ENCODE assay signal across 8 mouse cellular contexts in genomic region chrX:169037401-169037800, GRCm38 (mm10).
DNase-seq lines count a peak whose midpoint lies in the region; ATAC-seq and TF ChIP-seq lines count a peak whose summit lies in the region.
"Had no signal": no experiment of that assay in that cellular context is flagged by ENCODE, and none has a peak within 500 bp of the region (broad histone marks: within the 10 kb centered on the region; RNA-seq: fewer than 3 reads in every experiment).

No protein-coding gene starts in this region.

- intact Hi-C loops in heart, postnatal 36 days (cut with DNase I), result loop anchor here (2.0 to 5.0 kb wide), 3 partner anchors 49 to 265 kb away; no protein-coding TSS in a partner anchor

- TF ChIP-seq CTCF in lung, embryonic 14.5 days (IDR thresholded peaks at IDR 0.05; ENCODE audit: low read depth), result no peak

- DNase-seq in heart, postnatal 36 days, result no peak
- no peak for DNase-seq in lung, embryonic 14.5 days
- DNase-seq in lung, postnatal 14 days, result no peak
- no peak for DNase-seq in adrenal gland, postnatal 10 days
- DNase-seq: cerebellum, adult 9-10 months had no signal

- H3K4me1 ChIP-seq in heart, embryonic 14.5 days (ENCODE audit: control insufficient read depth in 2 of 2, insufficient read depth in 2 of 2, low read length in 2 of 2), result no peaks in the 10 kb centered on the region
- no peaks in the 10 kb centered on the region for H3K4me1 ChIP-seq in lung, embryonic 14.5 days (ENCODE audit: insufficient read depth)

- H3K36me3 ChIP-seq in heart, embryonic 14.5 days (ENCODE audit: control insufficient read depth, insufficient read depth, low read length), result no peaks in the 10 kb centered on the region
- H3K36me3 ChIP-seq in lung, embryonic 14.5 days (ENCODE audit: insufficient read depth), result no peaks in the 10 kb centered on the region
- no peaks in the 10 kb centered on the region for H3K36me3 ChIP-seq in macrophage (ENCODE audit: inconsistent target)

- 59% methylated on average over 4 of the region's 4 CpGs for WGBS in heart, embryonic 14.5 days
- 36% methylated on average over 4 of the region's 4 CpGs for WGBS in lung, embryonic 14.5 days
- 15% methylated on average over 3 of the region's 4 CpGs for WGBS in macrophage (ENCODE audit: missing documents)

- peak overlapping the region in 1 of 2 experiments; percentile 43; a peak in 2 of 4 replicates for H3K4me3 ChIP-seq in heart, embryonic 14.5 days (ENCODE audit: control insufficient read depth in 1 of 2, insufficient read depth in 1 of 2, low read depth in 1 of 2, low read length in 2 of 2)
- peak overlapping the region; percentile 43 for H3K4me3 ChIP-seq in lung, embryonic 14.5 days (ENCODE audit: low read depth, low read length)
- H3K4me3 ChIP-seq in macrophage (ENCODE audit: inconsistent target), result peak overlapping the region; percentile 47

- peak overlapping the region; percentile 60 for H3K4me2 ChIP-seq in heart, embryonic 14.5 days (ENCODE audit: low read length)
- peak overlapping the region; percentile 58 for H3K4me2 ChIP-seq in lung, embryonic 14.5 days

- H3K9ac ChIP-seq in heart, embryonic 14.5 days (ENCODE audit: low read length), result no peak overlapping the region; the same call in 1 of the 2 replicates
- H3K9ac ChIP-seq in lung, embryonic 14.5 days, result peak overlapping the region; percentile 54; the same call in 1 of the 2 replicates

- no peak for ATAC-seq in heart, embryonic 14.5 days (ENCODE audit: insufficient number of reproducible peaks, insufficient read depth, low FRiP score, low read depth)
- ATAC-seq in lung, embryonic 14.5 days (ENCODE audit: insufficient read depth), result no peak
- 0 out of 2 replicates have a peak, but pooled peaks have one; percentile 3 for ATAC-seq in erythroid progenitor cell, adult 5-6 weeks (replicated peaks; ENCODE audit: low FRiP score, poor library complexity, severe bottlenecking)

- H3K79me2 ChIP-seq in macrophage (ENCODE audit: inconsistent target), result peaks cover 16% of the 10 kb centered on the region; the same call in 1 of the 2 replicates

- no peaks in the 10 kb centered on the region for H3K9me3 ChIP-seq in heart, embryonic 14.5 days (ENCODE audit: control insufficient read depth, low read length)
- no peaks in the 10 kb centered on the region for H3K9me3 ChIP-seq in lung, embryonic 14.5 days (ENCODE audit: low read depth, low read length)

- H3K27ac ChIP-seq in heart, embryonic 14.5 days (replicated peaks in 1 of 2; ENCODE audit: control insufficient read depth in 1 of 2, insufficient read depth in 1 of 2, low read depth in 2 of 2, low read length in 2 of 2), result no peak overlapping the region
- H3K27ac ChIP-seq in lung, embryonic 14.5 days (ENCODE audit: low read depth), result no peak overlapping the region
- peak overlapping the region; percentile 44 for H3K27ac ChIP-seq in macrophage

- no peaks in the 10 kb centered on the region for H3K27me3 ChIP-seq in heart, embryonic 14.5 days (ENCODE audit: control insufficient read depth, insufficient read depth, low read length)
- H3K27me3 ChIP-seq in lung, embryonic 14.5 days (ENCODE audit: insufficient read depth, low read length), result no peaks in the 10 kb centered on the region
